1 mouse cellular context compared by ENCODE assay signal in the genomic region with DNA sequence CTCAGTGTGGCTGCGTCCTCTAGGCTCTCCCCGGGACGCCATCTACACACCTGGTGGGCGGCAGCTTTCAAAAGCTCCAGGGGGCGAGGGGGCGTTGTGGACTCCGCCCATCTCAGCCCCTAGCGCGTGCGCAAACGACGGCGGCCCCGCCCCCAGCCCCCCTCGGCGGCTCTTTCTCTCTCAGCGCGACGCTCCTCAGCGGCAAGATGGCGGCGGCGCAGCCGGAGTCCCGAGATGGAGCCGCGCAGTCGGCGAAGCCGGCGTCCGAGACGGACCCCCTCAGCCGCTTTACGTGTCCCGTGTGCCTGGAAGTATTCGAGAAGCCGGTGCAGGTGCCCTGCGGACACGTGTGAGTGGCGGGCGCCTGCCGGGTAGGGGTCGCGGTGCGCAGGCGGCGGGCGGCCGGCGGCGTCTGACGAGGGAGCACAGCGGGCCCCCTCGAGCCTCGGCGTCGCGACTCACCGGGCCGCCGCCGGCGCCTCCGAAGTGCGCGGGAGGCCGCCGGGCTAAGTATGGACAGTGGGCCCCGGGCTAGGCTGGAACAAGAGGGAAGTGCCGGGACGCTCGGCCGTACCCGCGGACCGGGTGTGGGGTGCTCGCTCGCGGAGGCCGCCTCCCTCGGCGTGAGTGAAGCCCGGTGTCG.
TF ChIP-seq lines count a peak whose summit lies in the region.

No protein-coding gene starts in this region.

TF ChIP-seq in C2C12, 6 proteins besides CTCF, POLR2A, EP300 and RAD21:
- TF ChIP-seq MAX (IDR thresholded peaks at IDR 0.05) = no peak
- no peak for TF ChIP-seq USF1 (IDR thresholded peaks at IDR 0.05; ENCODE audit: low read depth)
- no peak for TF ChIP-seq CEBPB (IDR thresholded peaks at IDR 0.05; ENCODE audit: low read depth)
- no peak for TF ChIP-seq FOSL1 (IDR thresholded peaks at IDR 0.05; ENCODE audit: insufficient read depth, low read length, poor library complexity, severe bottlenecking)
- no peak for TF ChIP-seq MYOD1 (IDR thresholded peaks at IDR 0.05; ENCODE audit: control insufficient read depth, insufficient read length, low read depth)
- TF ChIP-seq MYOG (IDR thresholded peaks at IDR 0.05; ENCODE audit: control insufficient read depth, extremely low read depth, insufficient read length) = no peak
